Mouse (Mus musculus) cerebellum, adult 11 months (tissue): ENCODE data around the gene Insr.
"Not testable (repeated sequence)": the region's sequence is repeated elsewhere in the genome, so short reads cannot be mapped to it uniquely, and the experiment has no call there.

Experiments
- DNase-seq: peaks from one replicate; pipeline ENCODE4 v3.0.0; 2022

Insr gene

DNA sequence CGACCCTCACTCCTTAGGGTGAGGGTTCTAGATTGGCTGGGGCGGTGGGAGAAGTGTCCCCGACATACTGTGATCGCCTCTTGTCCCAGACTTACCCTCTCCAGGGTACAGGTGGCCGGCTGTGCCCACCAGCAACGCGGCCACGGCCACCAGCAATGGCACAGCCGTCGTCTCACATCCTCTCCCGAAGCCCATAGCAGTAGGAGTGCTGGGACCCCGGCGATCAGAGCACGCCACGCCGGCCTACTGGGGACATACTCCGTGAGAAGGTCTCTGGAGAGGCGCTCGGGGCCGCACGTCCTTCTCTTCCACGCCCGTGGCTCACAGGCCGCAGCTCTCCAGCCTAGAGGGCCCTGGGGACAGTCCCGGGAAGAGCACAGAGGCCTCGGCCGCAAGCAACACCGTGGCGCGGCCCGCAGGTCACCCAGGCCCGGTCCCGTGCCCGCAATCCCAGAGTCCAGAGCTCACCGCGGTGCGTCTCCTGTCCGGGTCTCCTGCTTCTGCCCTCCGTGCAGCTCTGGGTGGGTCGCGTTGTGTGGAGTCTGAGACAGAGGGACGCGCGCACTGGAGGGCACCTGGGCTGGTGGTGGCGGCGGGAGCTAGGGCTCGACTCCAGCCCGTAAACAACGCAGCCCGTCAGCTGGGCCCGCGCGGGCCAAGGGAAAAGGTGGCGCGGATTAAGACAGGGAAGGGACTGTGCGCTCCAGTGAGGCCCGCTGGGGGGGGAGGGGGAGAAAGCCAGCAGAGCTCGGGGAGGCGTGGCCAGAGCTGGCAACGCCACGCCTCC, at the start of gene Insr:
Insr (minus strand) TSS at position 684 of the 787 bp plus-strand sequence.
- DNase-seq: peak; percentile 93

DNA sequence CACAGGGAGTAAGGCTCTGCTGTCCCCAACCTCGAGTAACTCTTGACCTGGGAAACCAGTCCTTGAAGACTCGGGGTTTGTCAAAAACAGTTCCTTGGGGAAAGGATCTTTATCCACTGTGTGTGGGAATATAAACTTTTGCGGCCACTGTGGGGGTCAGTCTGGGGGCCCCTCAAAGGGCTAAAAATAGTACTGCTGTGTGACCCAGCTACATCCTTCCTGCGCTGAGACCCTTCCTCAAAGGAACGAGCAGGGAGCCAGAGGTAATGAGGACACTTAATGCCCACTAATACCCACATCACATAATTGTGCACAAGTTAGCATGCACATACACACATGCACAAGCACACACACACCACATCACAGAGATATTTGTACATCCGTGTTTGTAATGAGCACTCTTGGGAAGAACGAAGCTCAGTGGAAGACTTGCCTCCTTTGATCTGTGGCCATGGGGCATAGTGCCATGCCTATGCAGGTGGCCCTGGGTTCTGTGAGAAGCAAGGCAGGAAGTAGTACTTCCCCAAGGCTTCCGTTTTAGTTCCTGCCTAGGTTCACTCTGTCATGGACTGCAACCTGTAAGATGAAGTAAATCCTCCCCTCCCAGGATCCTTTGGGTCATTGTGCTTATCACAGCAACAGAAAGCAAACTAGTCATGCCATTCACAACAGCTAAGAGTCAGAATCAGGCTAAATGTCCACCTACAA, 48.3 kb upstream of the Insr start:
- no peak for DNase-seq

DNA sequence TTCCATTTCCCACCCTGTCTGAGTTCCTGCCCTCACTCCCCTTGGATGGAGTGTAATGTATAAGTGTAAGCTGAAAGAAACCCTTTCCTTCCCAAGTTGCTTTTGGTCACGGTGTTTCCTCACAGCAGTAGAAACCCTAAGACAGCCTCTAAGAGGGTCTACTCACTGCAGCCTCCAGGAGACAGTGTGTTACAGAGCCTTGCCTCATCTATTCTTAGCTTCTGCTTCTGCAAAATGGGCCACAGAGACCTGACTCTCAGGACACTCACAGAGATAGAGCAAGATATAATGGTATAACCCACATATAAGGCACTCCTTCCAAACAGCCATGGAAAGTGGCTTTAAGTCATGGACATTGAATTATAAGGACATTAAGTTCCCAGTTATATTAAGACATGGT, 47.6 kb upstream of the Insr start:
- DNase-seq: no peak

DNA sequence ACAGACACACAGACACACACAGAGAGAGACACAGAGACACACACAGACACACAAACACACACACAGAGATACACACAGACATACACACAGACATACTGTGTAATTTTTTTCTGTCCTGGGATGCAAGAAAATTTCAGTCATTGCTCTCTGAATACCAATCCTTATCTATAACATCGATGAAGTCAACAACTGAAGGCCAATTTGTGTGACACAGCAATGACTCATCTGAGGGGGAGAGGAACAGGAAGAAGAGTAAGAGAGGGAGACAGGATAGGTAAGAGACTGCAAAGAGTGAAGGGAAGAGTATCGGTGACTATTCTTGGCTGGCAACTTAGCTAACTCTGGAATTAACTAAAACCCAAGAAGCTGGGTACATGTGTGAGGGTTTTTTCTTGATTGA, 44.8 kb upstream of the Insr start:
- DNase-seq: no peak

DNA sequence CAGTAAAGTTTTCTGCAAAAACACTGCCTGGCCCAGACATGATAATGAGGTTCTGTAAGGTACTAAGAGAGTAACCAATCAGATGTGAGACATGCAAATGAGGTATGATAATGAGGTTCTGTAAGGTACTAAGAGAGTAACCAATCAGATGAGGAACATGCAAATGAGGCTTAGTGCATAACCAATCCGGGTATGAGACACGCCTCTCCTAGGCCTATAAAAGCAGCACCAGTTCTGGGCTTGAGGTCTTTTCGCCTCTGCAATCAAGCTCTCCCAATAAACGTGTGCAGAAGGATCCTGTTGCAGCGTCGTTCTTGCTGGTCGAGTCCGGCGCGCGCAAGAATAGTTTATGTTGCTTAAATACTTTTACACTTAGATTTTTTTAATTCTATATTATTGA, 39.9 kb upstream of the Insr start:
- DNase-seq: not testable (repeated sequence)

DNA sequence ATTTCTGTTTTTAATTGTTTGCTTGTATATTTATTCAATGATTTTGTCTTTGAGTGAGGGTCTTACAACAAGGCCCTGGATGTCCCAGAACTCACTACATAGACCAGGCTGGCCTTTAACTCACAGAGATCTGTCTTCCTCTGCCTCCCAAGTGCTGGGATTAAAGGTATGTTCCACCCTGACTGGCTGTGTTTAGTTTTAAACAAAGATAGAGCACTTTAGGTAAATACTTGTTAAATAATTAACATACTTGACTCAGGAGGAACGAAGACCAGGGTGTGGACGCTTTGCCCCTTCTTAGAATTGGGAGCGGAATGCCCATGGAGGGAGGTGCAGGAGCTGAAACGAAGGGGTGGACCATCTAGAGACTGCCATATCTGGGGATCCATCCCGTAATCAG, 37.2 kb upstream of the Insr start:
- no peak for DNase-seq

DNA sequence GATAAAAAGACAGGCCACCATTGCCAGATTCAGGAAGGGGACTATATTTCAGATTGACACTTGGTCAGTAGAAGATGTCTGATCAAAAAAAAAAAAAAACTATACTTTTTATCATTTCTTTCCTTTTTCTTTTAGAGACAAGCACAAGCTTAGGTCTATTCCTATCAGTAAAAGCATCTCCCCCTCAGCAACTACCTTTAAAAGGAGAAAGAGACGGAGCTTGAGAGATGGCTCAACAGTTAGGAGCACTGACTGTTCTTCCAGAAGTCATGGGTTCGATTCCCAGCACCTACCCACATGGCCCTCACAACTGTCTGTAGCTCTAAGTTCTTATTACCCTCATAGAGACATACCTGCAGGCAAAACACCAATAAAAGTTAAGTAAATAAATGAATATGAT, 34.9 kb upstream of the Insr start:
- no peak for DNase-seq

DNA sequence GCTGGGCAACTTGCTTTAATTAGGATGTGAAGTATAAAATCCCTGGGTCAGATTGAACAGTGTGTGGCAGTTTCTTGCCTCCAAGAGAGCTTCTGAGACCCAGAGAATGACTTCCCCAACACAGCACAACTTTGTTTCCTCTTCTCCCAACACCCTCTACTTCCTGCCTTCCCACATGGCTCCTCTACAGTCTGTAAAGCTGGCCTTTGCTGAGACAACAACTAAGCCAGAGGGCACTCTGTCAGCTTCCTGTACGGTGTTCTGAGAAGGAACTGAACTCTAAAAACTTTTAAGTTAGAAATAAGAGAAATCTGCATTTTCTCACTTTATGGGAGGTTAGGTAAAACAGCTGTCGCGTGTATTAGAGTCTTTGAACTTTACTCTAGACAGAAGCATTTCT, 34.4 kb upstream of the Insr start:
- no peak for DNase-seq

DNA sequence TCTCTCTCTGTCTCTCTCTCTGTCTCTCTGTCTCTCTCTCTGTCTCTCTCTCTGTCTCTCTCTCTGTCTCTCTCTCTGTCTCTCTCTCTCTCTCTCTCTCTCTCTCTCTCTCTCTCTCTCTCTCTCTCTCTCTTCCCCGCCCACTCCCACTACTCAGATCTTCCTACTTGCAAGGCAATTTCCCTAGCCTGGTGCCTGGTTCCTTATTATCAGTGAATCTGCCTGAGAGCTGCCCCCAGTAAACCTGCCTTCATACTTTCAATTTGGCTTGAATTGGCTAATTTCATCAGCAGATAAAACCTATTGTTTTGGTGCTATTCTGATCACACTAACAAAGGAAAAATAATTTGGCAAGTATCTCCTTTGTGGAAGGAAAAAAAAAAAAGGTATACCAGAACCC, 34.0 kb upstream of the Insr start:
- DNase-seq: not testable (repeated sequence)

DNA sequence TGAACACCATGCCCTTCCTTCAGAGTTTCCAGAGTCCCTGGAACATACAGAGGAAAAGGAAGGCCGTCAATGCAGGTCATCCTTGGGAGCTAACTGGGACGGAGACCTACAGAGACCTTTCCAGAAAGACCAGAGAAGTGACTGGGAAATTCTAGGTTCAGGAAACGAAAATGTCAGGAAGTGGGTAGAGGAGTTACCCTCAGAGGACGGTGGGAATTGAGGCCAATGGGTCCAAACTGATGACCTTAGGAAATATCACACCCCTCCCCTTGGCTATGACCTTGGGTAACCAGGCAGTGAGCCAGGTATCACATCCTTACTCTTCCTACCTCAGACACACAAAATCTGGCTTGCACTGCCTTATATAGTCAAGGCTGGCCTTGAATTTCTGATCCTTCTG, 32.1 kb upstream of the Insr start:
- no peak for DNase-seq

DNA sequence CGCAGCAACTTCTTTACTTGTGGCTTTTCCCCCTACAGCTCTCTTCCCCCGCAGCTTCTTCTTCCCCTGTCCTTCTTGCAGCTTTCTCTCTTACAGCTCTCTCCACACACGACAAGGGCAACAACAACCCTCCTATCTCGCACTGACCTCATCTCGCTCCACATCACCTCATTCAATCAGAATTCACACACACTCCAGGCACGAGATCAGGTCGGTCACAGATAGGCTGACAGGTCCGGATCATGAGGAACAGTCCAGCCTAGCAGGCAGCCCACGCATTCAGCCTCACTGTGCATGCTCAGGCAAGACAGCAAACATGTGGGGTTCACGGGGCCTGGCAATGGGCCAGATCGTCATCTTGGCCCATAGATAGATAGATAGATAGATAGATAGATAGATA, 30.2 kb upstream of the Insr start:
- DNase-seq: no peak

DNA sequence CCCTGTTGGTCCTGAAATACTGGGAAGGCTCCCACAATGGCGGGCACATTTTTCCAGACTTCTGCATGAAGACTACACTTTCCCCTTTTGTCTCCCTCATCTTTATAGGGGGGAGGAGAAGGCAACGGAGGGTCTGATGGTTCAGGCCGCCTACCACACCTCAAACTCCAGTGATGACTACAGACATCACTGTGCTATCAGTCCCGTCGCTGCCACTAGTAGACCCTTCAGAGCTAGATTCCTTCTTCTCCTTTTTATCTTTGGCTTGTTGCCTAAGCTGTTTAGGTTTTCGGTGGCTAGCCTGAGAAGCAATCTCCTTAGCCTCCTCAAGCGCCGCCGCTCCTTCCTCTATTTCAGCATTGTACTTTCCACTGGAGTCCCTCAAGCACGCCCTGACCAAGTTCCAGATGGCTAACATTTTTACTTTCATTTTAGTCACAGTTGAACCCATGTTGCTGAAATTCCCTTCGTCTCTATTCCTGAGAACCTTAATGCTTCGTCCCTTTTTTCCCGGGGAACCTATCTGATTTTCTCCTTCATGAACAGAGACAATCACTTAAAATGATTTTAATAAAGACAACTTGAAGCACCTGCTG, 28.9 kb upstream of the Insr start:
- not testable (repeated sequence) for DNase-seq

DNA sequence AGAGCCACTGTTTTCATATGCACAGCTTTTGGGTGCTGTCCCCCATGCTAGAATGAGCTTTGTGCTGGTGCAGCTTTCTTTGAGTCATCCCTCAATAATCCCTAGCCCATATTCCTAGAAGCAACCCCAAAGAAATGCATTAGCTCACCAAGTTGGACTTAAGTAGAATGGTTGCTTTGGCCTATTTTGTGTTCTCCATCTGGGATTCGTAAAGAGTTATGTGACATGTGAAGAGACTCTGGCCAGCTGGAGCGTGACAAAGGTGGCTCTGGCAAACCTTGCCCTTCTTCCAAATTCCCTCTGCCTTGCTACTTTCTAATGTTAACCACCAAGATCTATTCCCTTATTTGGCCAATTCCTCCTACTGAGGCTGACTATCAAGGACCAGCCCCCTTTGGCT, 22.7 kb upstream of the Insr start:
- no peak for DNase-seq

DNA sequence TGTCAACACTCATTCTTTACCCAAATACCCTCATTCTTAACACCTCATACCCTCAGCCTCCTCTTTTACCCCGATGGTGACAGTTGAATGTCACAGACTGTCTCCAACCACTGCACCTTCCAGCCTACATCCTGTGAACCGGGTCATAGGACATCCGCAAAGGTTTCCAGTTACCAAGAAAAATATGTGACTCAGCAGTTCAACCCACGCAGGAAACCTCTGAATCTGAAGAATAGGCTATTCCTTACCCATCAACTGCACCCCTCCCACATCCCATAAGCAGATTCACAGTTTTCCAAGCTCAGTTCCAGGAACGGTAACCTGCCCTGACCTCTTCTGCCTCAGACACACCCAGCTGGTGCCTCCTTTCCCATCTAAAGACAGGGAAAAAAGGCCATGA, 19.9 kb upstream of the Insr start:
- DNase-seq: no peak

DNA sequence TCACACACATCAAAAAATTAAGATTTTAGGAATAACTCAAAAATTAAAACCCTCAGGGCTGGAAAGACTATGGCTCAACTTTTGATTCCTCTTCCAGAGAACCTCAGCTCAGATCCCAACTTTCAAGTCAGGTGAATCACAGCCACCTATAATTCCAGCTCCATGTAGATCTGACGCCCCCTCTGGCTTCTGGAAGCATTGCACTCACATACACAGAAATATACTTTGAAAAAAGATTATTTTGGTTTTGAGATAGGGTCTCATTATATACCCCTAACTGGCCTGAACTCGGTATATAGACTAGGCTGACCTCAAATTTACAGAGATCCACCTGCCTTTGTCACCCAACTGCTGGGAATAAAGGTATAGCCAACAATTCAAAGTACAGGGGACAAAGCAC, 6.4 kb upstream of the Insr start:
- no peak for DNase-seq

DNA sequence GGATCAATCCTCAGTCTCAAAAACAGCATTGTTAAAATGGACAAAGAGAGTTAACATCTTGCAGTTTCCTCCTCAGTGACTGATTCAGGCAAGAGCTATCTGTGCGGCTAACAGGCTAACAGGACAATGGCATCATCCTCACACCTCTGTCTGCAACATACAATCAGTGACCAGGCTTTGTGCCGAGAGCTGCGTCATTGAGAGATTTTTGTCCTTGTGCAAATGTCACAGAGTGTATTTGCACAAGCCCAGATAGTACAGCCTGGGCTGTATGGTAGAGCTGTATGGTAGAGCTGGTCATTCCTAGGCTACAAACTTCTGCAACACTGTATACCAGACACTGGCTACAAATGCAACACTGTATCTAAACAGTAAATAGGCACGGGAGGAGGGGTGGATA, 5.2 kb upstream of the Insr start:
- no peak for DNase-seq

DNA sequence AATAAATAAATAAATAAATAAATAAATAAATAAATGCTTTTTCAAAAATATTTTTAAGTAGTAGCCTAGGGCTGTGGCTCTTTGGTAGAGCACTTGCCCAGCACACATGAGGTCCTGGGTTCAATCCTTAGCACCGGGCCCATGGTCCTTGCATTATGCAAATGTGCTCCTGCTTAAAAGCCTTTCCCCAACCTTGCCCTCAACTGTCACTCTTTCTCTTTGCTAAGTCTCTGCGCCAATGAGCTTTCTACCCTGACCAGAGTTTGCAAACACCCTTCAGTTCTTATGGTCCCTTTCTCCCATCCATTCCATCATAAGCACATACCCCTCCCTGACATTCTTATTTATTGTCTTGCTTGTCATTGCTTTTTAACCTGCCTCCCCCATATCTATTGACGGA, 1.9 kb upstream of the Insr start:
- DNase-seq: no peak

DNA sequence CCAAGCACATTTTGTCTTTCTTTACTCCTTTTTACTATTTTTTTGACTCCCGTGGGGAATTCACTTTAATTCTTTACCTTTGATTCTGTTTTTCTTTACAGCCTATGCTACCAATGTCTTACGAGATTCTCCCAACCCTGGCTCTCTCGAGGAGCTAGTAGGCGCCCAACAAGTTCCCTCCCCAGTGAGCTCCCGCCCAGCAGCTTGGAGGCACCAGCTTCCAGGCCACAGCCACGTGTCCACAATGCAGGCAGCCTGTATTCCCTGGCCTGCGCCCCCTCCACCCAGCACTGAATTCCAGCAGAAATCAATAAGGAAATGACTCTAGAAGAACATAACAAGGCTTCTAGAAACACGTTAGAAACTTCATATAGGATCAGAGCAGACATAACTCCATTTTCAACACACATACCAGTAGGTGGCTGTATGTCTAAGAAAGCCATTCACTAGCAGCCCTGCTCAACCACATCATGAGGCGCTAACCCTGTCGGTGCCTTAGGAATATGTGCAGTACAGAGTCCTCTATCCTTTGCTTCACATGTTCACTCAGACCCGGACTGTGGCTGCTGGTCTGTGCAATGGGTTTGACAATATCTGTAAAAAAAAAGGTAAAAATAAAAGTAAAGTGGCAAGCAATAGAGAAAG, 971 bp upstream of the Insr start:
- DNase-seq: no peak

DNA sequence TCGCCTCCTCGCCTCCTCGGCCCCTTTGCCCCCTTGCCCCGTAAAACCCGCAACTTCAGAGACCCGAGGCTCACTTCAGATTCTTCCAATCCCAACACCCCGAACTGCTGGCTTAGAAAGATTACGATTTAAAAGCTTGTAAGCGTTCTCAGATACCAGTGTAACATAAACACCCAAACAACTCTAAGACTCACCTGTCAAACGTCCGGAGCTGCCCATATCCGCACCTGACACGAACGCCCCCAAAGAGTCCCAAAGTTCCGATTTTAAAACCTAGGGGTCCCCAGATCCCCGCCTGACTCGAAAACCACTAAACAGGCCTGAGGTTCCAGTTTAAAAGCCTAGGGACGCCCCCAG, 282 bp upstream of the Insr start:
- no peak for DNase-seq

DNA sequence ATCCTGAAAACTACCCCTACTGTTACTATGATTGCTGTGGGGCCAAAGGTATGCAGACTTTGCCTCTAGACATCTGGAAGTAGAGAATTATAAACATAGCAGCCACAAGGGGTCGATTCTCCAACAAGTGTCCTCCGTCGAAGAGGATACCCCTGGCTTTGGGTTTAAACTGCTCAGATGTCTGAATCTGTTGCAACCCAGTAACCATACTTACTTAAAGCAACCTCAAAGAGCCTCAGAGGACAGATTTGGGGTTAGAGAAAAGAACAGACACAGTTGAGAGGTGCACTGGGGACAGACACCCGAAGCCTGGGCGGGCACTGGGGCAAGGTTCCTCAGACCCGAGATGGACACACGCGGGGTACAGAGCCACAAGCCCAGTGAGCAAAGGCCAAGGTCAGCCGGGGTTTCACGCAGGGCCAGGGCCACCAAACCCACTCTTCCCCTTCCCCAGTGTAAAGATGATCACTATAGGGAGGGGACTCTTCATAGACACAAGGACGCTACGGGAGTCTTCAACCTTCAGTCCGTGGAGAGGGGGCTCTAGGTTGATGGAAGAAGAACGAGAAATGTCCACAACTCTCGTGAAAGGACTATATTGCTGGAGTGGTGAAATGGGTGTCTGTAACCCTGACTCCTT, 1.1 kb downstream of the Insr start:
- DNase-seq: no peak

DNA sequence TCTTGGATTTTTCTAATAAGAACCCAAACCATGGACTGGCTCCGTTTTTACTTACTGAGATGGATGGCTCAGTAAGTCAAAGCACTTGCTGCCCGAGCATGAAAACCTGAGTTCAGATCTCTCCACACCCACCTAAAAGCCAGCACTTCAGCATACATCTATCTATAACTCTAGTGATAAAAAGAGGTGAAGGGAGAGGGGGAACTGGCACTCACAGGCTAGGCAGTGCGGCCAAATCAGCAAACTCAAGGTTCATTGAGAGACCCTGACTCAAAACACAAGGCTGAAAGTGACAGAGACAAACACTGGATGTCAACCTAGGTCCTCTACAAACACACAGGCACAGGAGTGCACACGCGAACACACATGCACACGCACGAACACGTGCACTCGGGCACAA, 2.2 kb downstream of the Insr start:
- DNase-seq: no peak

DNA sequence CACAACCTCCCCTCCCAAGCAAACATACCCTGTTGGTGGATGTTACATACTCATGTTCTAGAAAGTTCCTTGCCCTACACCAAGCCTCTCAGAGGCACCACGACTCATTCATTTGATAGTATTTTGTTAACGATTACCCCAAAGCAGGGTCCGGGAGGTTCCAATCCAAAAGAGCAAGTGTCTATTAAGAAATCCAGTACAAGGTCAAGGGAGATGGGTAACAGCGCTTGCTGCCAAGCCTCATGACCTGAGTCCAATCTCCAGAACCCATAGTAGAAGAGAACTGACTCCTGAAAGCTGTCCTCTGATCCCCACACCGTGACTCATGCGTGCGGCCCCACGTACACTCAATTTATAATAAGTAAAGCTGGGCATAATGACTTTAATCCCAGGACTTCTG, 3.4 kb downstream of the Insr start:
- DNase-seq: no peak

DNA sequence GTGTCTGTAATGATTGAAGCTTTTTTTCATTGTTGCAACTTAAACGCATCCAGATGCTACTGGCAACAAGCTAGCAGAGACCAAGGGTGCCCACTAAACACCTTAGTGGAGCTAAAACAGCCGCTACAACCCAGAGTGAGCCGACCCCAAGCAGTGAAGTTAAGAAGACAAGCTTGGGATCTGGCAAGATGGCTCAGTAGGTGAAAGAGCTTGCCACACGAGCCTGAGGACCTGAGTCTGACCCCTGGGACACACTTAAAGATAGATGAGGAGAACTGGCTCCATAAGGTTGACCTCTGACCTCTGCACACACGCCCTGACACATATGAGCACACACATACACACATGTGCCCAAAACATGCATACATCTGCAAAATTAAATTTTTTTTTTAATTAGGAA, 4.2 kb downstream of the Insr start:
- DNase-seq: no peak
